Mouse (Mus musculus): ENCODE measurements at regions not wholly inside any gene's neighbourhood (a gene's known extent, or its start where the extent isn't known, plus 50 kb on each side); places are given as distances from the start of the nearest gene placed in this dataset.

DNA sequence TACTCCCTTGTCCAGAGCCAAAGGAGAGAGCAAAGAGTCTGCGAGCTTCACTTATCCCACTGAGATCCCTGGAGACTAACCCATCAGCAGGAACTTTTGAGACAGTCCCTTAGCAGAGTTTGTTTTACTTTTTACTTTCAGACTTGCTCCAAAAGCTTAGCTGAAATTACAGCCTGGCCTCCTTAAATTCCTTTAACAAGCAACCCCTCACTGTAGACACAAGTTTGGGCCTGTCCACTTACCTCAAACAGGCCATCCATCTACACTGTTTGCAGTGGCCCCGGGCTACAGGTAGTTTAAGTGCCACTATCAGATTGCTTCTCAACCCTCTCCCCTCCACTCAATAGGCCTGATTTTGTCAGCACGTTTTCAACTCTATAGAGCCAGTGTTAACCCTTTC, 291.5 kb upstream of the Tnp1 start:
- no peak for DNase-seq

GRCm38 (mm10) chr1:73299978-73300688, 284.4 kb upstream of the Tnp1 start:
- no peak for DNase-seq

GRCm38 (mm10) chr1:73285342-73285741, 269.6 kb upstream of the Tnp1 start:
- DNase-seq, result no peak

GRCm38 (mm10) chr1:73274480-73274879, 258.8 kb upstream of the Tnp1 start:
- DNase-seq, result peak; percentile 64 to 67

GRCm38 (mm10) chr1:73270787-73271391, 255.2 kb upstream of the Tnp1 start:
- peak in 1 of 2 experiments; percentile 7 for DNase-seq

DNA sequence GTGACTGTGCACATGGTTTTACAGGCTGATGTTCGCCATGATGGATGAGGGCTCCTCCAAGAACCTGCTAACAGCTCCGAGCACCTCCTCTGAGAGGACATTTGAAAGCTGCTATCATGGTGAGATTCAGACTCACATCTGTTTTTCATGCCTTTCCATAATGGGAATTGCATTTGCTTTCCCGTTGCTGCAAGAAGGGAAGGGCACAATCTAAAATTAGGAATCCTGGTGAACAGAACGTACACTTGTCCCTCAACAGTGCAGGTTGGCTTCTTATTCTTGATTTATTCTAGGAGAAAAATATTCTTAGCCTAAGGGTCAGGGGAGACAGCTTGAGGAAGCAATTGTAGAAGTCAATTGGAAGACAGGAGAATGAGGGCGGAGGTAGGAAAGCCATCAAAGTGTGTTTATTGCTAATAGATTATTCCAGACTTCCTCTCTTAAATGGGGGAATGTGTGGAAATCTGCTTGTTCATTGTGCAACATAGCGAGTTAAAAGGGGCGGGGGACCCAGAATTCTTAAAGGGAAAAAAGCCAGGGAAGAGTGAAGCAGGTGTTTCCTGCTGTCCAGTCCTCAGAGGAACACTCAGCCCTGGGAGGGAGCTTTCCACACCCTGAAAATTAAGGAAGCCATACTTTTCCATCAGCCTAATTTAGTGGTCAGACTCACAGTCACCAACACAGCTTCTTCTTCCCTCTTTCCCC, 253.5 kb upstream of the Tnp1 start:
- DNase-seq, result no peak

GRCm38 (mm10) chr1:73265009-73265408, 249.3 kb upstream of the Tnp1 start:
- DNase-seq, result peak; percentile 20 to 40

DNA sequence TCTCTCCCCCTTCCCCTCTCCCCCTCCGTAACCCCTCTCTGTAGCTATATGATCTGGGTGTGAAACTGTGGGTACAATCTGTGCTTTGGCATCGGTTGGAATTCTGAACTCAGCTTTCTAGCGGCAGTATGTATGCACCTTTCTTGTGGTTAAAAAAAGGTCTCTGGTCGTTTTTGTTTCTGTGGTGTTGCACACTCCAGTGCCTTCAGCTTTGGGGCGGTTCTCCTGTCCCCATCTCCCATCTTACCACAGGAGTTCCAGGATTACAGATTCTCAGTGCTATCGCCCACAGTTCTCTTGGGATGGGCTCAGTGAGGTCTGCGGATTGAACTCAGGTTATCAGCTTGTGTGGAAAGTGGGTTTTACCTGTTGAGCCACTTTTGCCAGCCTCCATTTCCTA, 248.5 kb upstream of the Tnp1 start:
- DNase-seq, result no peak

GRCm38 (mm10) chr1:73259525-73260098, 243.9 kb upstream of the Tnp1 start:
- DNase-seq, result no peak

GRCm38 (mm10) chr1:73257263-73257662, 241.6 kb upstream of the Tnp1 start:
- no peak for DNase-seq

- no peak for DNase-seq
Measured at GRCm38 (mm10) chr1:73251911-73252356, 236.2 kb upstream of the Tnp1 start.

DNA sequence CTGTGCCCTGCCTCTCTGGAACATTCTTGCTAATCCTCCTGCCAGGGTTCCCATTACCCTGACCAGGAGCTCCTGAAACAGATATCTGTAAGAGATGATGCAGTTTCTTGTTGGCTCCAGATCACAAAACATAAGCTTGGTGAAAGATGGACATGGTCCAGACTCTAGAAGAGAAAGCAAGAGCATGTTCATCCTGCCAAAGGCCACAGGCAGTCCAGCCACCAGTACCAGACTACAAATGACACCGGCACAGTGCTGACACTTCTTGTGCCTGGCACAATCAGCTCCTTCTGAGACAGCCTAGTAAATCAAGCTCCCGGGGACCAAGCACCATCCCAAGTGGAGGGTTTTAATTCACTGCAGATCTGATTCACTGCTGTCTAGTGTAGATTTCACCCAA, 228.3 kb upstream of the Tnp1 start:
- DNase-seq, result peak; percentile 11 to 25

DNA sequence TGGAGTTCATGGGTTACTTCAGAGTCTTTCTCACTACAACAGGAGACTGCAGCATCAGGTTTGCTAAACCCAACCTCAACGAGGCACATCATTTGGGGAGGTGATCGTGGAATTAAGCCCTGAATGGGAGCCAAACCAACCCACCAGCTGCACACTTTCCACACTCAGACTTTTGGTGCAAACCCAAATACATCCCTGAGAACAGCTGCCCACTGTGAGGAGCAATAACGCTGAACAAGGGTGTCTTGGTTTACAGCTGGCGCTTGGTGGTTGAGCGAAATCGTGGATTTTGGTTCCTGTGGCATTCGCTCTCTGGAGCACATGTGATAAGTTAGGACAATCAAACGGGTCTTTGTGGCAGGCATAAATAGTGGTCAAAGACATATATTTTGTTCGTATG, 226.6 kb upstream of the Tnp1 start:
- DNase-seq, result peak in 1 of 2 experiments; percentile 6

- DNase-seq, result peak; percentile 23 to 38
Measured at GRCm38 (mm10) chr1:73236867-73237266, 221.2 kb upstream of the Tnp1 start.

GRCm38 (mm10) chr1:73233636-73234035, 217.9 kb upstream of the Tnp1 start:
- no peak for DNase-seq

DNA sequence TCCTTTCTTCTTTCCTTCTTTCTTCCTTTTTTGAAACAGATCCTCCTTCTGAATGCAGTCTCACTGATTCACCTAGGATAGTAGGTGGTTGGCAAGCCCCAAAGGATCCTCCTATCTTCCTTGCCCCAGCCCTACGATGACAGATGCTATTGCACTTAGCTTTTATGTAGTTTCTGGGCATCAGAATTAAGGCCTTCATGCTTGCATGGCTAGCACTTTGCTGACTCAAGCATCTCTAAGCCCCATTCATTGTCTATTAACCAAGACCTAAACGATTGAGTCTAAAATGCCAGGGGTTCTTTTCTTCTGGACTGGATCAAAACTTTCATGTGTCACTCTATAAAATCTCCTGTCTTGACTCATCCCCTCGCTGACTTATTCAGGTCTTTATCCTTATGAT, 217.3 kb upstream of the Tnp1 start:
- no peak for DNase-seq

- no peak for DNase-seq
Measured at GRCm38 (mm10) chr1:73230611-73231010, 214.9 kb upstream of the Tnp1 start.

- DNase-seq, result no peak
Measured at GRCm38 (mm10) chr1:73227246-73227645, 211.5 kb upstream of the Tnp1 start.

GRCm38 (mm10) chr1:73221863-73222262, 206.2 kb upstream of the Tnp1 start:
- DNase-seq, result no peak

GRCm38 (mm10) chr1:73214305-73214946, 198.7 kb upstream of the Tnp1 start:
- DNase-seq, result no peak

GRCm38 (mm10) chr1:73207421-73207820, 191.7 kb upstream of the Tnp1 start:
- DNase-seq, result no peak

DNA sequence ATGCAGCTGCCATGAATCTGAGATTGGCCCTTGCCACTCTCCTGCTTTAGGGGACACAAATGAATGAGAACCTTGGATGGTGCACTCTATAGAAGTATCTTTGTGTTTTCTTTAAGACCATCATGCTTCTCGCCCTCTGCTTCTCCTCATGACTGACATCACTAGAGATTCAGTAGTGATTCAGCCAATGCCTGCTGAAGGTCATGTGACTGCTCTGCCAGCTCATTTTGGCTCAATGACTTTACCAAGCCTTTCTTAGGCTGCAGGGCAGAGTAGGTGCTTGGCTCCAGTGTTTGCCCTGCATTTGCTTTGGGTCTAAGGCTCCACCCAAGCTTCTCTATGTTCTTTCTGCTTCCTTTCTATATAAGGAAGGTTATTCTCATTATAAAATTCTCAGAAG, 190.1 kb upstream of the Tnp1 start:
- DNase-seq, result no peak

DNA sequence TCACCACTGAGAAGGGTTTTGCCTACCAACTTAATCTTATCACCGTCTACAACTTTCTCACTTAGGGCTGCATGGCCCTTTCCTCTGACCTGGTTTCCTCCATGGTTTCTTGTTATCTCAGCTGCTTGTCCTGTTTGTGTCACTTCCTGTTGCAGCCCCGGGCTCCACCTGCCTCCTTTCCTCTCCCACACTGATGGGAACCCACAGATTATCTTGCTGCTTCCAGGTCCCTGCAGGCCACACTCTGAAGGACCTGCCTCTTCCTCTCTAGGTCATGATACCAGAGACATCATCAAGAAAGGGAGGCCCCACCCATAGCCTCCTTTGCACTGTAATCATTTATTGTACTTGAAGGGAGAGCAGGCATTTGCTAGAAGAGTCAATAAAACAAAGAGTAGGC, 184.4 kb upstream of the Tnp1 start:
- no peak for DNase-seq

Measured in cerebellum, postnatal 14 days (tissue).